Mouse (Mus musculus) hindbrain, embryonic 13.5 days (tissue): ENCODE results near the gene Lin37. TPM values are rescaled to one million over a fixed set of nuclear protein-coding genes. Genes with fewer than 3 reads are reported as not detected.

Experiments
- ATAC-seq: fragments of 200-750 bp; cut with Nextera tagmentation; 2 replicates; pipeline ENCODE4 v1.8.0; 2017; ENCODE audit warnings: moderate TSS enrichment; ENCODE audit not compliant: low FRiP score
- H3K27ac ChIP-seq: fragments of 300-500 bp; sonication (generic); 2 replicates; pipeline ENCODE4 v1.5.1; 2015; ENCODE audit warnings: inconsistent platforms, mild to moderate bottlenecking, moderate library complexity
- H3K27me3 ChIP-seq: fragments of 300-500 bp; sonication (generic); 2 replicates; pipeline ENCODE4 v1.6.1; 2015; ENCODE audit warnings: mild to moderate bottlenecking, inconsistent platforms
- H3K36me3 ChIP-seq: fragments of 300-500 bp; sonication (generic); 2 replicates; pipeline ENCODE4 v1.6.1; 2015; ENCODE audit warnings: mild to moderate bottlenecking, inconsistent platforms
- H3K4me1 ChIP-seq: fragments of 300-500 bp; sonication (generic); replicated peaks from 2 replicates; pipeline ENCODE4 v1.6.1; 2015; ENCODE audit warnings: inconsistent platforms
- H3K4me2 ChIP-seq: fragments of 300-500 bp; sonication (generic); 2 replicates; pipeline ENCODE4 v1.6.1; 2015; ENCODE audit warnings: inconsistent platforms, mild to moderate bottlenecking, moderate library complexity
- H3K4me3 ChIP-seq: fragments of 300-500 bp; sonication (generic); 2 replicates; pipeline ENCODE4 v1.5.1; 2015; ENCODE audit warnings: mild to moderate bottlenecking, inconsistent platforms
- H3K9ac ChIP-seq: fragments of 300-500 bp; sonication (generic); 2 replicates; pipeline ENCODE4 v1.6.1; 2015; ENCODE audit warnings: mild to moderate bottlenecking, inconsistent platforms
- H3K9me3 ChIP-seq: fragments of 300-500 bp; sonication (generic); 2 replicates; pipeline ENCODE4 v1.6.1; 2016; ENCODE audit warnings: inconsistent platforms
- WGBS: fragments of 180-500 bp; shearing (Covaris S2); methylation state at CpG from one replicate; pipeline ENCODE4 v1.1.7; 2015; 5-methylcytosine and 5-hydroxymethylcytosine counted together
- polyA plus RNA-seq: library from polyadenylated mRNA; unstranded; fragments of >200 nt; fragmentation: Nextera tagmentation; extraction: Ambion mirVana; gene quantifications from 2 replicates; pipeline ENCODE4 v1.2.1, GENCODE M21; 2015

Gene Lin37
- polyA plus RNA-seq, 1 experiment from 2014 or later: 57.9 TPM

DNA sequence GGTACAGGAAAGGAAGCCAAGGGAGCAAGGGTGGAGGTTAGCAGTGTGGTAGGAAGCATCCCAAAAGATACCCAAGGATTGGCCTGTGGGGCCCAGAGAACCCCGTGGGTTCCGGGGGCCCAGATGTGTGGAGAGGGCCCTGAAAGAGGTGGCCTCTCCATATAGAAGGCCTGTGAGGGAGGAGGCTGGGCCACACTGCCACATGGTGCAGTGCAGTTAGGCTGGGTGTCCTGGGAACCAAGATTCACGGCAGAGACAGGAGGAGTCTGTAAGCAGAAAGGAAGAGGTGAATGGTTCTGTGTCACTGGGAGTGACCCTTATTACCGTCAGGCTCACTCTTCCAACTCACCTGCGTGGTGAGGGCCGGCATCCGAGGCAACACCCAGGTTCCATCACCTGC, 19.1 kb downstream of the Lin37 start:
- Histone ChIP-seq H3K4me1 (peaks cover 5% of the 10 kb centered on the region), H3K9ac (no peak overlapping the region), H3K27me3 (no peaks in the 10 kb centered on the region), H3K9me3 (no peaks in the 10 kb centered on the region), H3K36me3 (peaks cover 27% of the 10 kb centered on the region), H3K4me3 (no peak overlapping the region), H3K4me2 (no peak overlapping the region), H3K27ac (no peak overlapping the region)
- ATAC-seq: no peak
- WGBS: 88% methylated on average over 7 of the region's 7 CpGs

DNA sequence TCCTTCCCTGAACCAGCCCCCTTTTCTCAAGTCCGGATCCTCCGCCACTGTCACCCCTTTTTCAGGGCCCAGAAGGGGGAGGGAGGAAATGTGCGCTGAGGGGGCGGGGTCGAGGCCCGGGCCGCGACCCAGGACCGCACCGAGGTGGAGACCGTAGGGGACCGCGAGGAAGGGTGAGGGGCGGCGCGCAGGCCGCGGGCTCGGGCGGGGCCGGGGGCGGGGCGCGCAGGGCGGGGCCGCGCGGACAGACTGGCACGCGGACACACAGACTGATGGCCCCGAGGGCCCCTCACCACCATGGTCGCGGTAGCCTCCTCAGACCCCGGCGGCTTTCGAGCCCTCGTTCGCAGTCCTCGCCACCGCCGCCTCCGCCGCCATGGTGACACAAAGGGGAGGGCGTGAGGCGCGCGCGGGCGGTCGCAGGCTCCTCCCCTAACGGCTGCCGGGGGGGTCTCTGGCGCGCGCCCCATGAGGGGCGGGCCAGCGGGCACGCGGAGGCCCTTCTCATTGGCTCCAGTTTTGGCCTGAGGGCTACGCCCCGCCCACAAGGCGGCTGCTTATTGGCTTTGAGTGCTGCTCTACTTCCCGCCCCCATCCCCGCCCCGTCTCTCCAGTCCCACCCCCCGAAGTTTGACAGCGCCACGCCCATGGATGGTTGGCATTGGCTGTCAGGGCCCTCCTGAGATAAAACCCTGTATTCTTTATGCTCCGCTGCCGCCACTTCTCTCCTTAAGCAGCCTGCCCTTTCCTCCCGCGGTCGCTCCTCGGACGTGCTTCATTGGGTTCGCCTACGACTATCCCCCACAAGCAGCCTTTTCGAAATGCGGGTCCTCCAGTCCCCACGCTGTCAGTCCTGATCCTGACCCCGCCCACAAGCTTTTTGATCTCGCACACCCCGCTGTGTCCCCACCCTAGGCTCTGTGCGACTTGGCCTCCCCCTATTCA, 24.7 kb downstream of the Lin37 start, which contains the start of gene Arhgap33:
Arhgap33 (minus strand) TSS at position 428 of the 945 bp plus-strand sequence.
- WGBS: under 1% methylated on average over 75 of the region's 84 CpGs
- peak within 1 kb of the TSS; percentile 93 for H3K9ac ChIP-seq
- H3K4me3 ChIP-seq: peak within 1 kb of the TSS; percentile 75
- peak within 1 kb of the TSS; percentile 95 for H3K27ac ChIP-seq
- H3K4me2 ChIP-seq: peak within 1 kb of the TSS; percentile 91
- H3K9me3 ChIP-seq: no peaks in the 10 kb centered on the region
- no peaks in the 10 kb centered on the region for H3K27me3 ChIP-seq
- peak; percentile 90 for ATAC-seq
- H3K36me3 ChIP-seq: peaks cover 39% of the 10 kb centered on the region
- H3K4me1 ChIP-seq: peaks cover 43% of the 10 kb centered on the region

DNA sequence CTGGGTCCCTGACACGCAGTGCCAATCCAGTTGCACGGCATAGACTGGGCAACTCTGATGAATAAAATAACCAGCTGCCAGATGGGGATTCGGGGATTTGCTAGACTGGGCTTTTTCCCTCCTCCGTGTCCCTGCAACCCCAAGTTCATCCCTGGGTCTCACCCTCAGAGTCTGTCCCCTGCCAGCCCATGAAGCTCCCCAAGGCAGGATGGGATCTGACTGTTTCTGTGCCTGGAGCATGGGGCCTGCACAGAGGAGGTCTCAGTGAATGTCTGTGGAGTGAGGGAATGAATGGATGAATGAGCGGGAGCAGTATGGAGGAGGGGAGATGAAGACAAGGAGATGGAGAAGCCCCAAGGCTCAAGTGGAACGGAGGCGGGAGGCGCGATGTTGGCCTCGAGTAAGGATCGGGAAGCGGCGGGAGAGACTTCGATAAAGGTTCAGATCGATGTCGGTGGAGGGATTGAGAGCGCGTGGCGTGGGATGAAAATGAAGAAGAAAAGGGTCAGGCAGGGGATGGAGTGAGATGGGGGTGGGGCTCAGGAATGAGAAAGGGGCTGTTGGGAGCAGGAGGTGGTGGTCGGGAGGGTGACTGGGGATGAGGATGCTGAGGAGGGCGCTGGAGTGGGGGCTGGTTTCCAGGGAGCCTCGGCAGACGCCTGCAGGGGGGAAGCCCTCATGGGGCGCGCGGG, 25.6 kb downstream of the Lin37 start:
- 3% methylated on average over 26 of the region's 26 CpGs for WGBS
- H3K27me3 ChIP-seq: no peaks in the 10 kb centered on the region
- ATAC-seq: peak; percentile 47

DNA sequence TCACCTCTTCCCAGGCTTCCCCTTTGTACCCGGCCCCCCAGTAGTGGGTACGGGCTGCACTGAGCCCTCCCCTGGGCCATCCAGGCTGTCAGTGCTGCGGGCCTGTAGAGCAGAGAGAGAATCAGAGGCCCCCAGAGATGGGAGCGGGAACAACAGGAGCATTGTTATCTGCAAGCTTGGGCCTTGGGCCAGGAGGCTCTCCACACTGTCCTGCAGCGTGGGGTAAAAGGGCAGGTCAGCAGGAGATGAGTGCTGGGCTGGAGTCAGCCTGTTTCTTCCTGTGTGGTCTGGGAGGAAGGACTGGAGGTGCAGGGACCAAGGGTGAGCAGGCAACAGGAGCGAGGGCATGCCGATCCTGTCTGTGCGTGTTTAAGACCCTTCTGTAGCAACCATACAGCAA, 26.7 kb downstream of the Lin37 start:
- no peaks in the 10 kb centered on the region for H3K9me3 ChIP-seq
- peak overlapping the region; percentile 93 for H3K9ac ChIP-seq
- WGBS: 4% methylated on average over 8 of the region's 8 CpGs
- H3K4me1 ChIP-seq: peaks cover 47% of the 10 kb centered on the region
- ATAC-seq: no peak
- H3K4me3 ChIP-seq: peak overlapping the region; percentile 75
- H3K36me3 ChIP-seq: peaks cover 52% of the 10 kb centered on the region
- H3K4me2 ChIP-seq: peak overlapping the region; percentile 91
- H3K27ac ChIP-seq: peak overlapping the region; percentile 95; the same call in 1 of the 2 replicates
- no peaks in the 10 kb centered on the region for H3K27me3 ChIP-seq

More for the DNA sequence above, 25.6 kb downstream of the Lin37 start:
- H3K36me3 ChIP-seq: peaks cover 40% of the 10 kb centered on the region
- peaks cover 43% of the 10 kb centered on the region for H3K4me1 ChIP-seq
- no peaks in the 10 kb centered on the region for H3K9me3 ChIP-seq
- H3K4me2 ChIP-seq: peak overlapping the region; percentile 91
- H3K4me3 ChIP-seq: peak overlapping the region; percentile 75
- peak overlapping the region; percentile 93 for H3K9ac ChIP-seq
- peak overlapping the region; percentile 95 for H3K27ac ChIP-seq

DNA sequence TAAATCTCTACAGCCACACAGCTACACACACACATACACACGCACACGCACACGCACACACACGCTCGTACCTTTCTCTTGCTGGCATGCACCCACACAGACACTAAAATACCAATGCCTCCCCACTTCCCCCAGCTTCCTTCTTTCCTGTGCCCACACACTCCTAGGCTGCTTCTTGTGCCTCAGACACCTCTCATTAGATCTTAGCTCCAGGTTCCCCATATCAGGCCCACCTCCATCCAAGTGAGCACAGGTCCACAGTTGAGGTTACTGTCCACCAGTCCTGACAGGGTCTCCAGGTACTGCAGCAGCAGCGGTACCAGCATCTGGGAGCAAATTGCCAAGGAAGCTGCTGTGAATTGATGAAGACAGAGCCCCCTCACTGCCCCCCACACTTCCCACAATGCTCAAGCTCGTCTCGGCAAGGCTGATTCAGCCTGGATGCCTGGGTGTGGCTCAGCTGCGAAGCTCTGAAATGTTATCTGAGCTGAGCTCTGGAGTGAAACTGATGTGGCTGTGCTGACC, 28.3 kb downstream of the Lin37 start:
- Histone ChIP-seq H3K4me2 (peak overlapping the region; percentile 91), H3K36me3 (peaks cover 68% of the 10 kb centered on the region), H3K27me3 (no peaks in the 10 kb centered on the region), H3K27ac (no peak overlapping the region), H3K9ac (peak overlapping the region; percentile 93), H3K4me1 (peaks cover 53% of the 10 kb centered on the region), H3K9me3 (no peaks in the 10 kb centered on the region), H3K4me3 (peak overlapping the region; percentile 75)
- no peak for ATAC-seq
- 86% methylated on average over 9 of the region's 9 CpGs for WGBS

- Histone ChIP-seq H3K27ac (no peak overlapping the region), H3K36me3 (peaks cover 94% of the 10 kb centered on the region), H3K27me3 (no peaks in the 10 kb centered on the region), H3K4me2 (no peak overlapping the region), H3K9ac (0 out of 2 replicates have a peak overlapping the region, but pooled peaks have one; percentile 53), H3K4me3 (no peak overlapping the region), H3K9me3 (no peaks in the 10 kb centered on the region), H3K4me1 (peaks cover 32% of the 10 kb centered on the region)
- 80% methylated on average over 14 of the region's 14 CpGs for WGBS
- ATAC-seq: no peak
Observed at GRCm38 (mm10) chr7:30526981-30527380, 32.7 kb downstream of the Lin37 start.

- 31% methylated on average over 17 of the region's 17 CpGs for WGBS
- Histone ChIP-seq H3K4me2 (0 out of 2 replicates have a peak overlapping the region, but pooled peaks have one; percentile 4), H3K9ac (peak overlapping the region; percentile 53; the same call in 1 of the 2 replicates)
Observed at GRCm38 (mm10) chr7:30526399-30526798, 33.2 kb downstream of the Lin37 start.

DNA sequence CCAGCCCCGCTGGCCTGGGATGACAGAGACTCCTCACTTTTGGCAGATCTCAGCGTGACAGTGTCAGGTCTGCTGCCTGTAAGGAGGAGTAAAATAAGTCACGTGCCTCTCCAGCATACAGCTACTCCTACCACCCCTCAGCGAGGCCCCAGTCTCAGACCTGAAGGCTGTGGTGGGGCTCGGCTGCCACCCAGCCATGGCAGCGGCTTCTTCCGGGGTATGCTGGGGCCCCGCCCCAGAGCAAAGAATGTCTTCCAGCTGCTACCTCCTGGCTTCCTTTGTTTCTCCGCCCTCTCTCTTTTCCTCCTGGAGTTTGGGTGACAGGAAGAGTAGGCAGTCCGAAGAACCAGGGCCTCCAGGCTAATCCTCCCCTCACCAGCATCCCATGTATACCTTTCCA, 33.7 kb downstream of the Lin37 start:
- 0 out of 2 replicates have a peak overlapping the region, but pooled peaks have one; percentile 53 for H3K9ac ChIP-seq
- no peaks in the 10 kb centered on the region for H3K27me3 ChIP-seq
- 38% methylated on average over 10 of the region's 10 CpGs for WGBS
- H3K4me3 ChIP-seq: no peak overlapping the region
- H3K36me3 ChIP-seq: peaks cover 84% of the 10 kb centered on the region
- H3K4me1 ChIP-seq: peaks cover 22% of the 10 kb centered on the region
- ATAC-seq: no peak
- no peak overlapping the region for H3K27ac ChIP-seq
- no peaks in the 10 kb centered on the region for H3K9me3 ChIP-seq
- no peak overlapping the region for H3K4me2 ChIP-seq

More at GRCm38 (mm10) chr7:30526399-30526798, 33.2 kb downstream of the Lin37 start:
- H3K27me3 ChIP-seq: no peaks in the 10 kb centered on the region
- H3K36me3 ChIP-seq: peaks cover 88% of the 10 kb centered on the region
- H3K9me3 ChIP-seq: no peaks in the 10 kb centered on the region
- no peak for ATAC-seq
- no peak overlapping the region for H3K27ac ChIP-seq
- H3K4me1 ChIP-seq: peaks cover 26% of the 10 kb centered on the region
- no peak overlapping the region for H3K4me3 ChIP-seq

GRCm38 (mm10) chr7:30524487-30524886, 35.2 kb downstream of the Lin37 start:
- Histone ChIP-seq H3K27me3 (no peaks in the 10 kb centered on the region), H3K4me3 (no peak overlapping the region), H3K27ac (no peak overlapping the region), H3K9me3 (no peaks in the 10 kb centered on the region), H3K4me2 (no peak overlapping the region), H3K9ac (no peak overlapping the region; the same call in 1 of the 2 replicates), H3K36me3 (peaks cover 69% of the 10 kb centered on the region), H3K4me1 (peaks cover 25% of the 10 kb centered on the region)
- ATAC-seq: no peak
- WGBS: 78% methylated on average over 6 of the region's 6 CpGs

DNA sequence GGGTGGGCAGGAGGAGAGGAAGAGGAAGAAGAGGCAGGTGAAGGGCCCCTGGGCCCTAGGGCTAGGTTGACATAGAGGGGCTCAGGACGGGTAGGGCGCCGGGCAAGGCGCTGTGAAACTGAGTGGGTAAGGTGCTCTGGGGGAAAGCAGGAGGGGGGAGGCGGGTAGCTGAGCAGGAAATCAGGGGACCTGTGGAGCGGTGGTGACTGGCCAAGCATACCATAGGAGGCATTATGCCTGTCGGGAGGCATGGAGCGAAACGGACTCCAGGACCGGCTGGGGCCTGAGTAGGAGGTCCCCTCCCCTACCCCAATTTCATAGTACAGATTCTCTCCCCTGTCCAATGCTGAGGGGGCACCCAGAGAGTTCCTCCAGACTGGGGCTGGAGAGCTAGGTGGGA, 36.8 kb downstream of the Lin37 start:
- H3K27ac ChIP-seq: no peak overlapping the region
- H3K27me3 ChIP-seq: no peaks in the 10 kb centered on the region
- H3K4me2 ChIP-seq: no peak overlapping the region
- H3K36me3 ChIP-seq: peaks cover 53% of the 10 kb centered on the region
- ATAC-seq: no peak
- H3K4me1 ChIP-seq: peaks cover 22% of the 10 kb centered on the region
- H3K4me3 ChIP-seq: no peak overlapping the region
- H3K9me3 ChIP-seq: no peaks in the 10 kb centered on the region
- 82% methylated on average over 10 of the region's 10 CpGs for WGBS
- no peak overlapping the region; the same call in 1 of the 2 replicates for H3K9ac ChIP-seq

- H3K9ac ChIP-seq: peak overlapping the region; percentile 49; the same call in 1 of the 2 replicates
- H3K9me3 ChIP-seq: no peaks in the 10 kb centered on the region
- no peaks in the 10 kb centered on the region for H3K27me3 ChIP-seq
- 77% methylated on average over 5 of the region's 5 CpGs for WGBS
- peaks cover 11% of the 10 kb centered on the region for H3K4me1 ChIP-seq
- no peak overlapping the region; the same call in 1 of the 2 replicates for H3K27ac ChIP-seq
- H3K4me3 ChIP-seq: no peak overlapping the region
- ATAC-seq: peak; percentile 18; the same call in 1 of the 2 replicates
- H3K4me2 ChIP-seq: no peak overlapping the region
- peaks cover 33% of the 10 kb centered on the region for H3K36me3 ChIP-seq
Observed at GRCm38 (mm10) chr7:30520856-30521255, 38.8 kb downstream of the Lin37 start.

DNA sequence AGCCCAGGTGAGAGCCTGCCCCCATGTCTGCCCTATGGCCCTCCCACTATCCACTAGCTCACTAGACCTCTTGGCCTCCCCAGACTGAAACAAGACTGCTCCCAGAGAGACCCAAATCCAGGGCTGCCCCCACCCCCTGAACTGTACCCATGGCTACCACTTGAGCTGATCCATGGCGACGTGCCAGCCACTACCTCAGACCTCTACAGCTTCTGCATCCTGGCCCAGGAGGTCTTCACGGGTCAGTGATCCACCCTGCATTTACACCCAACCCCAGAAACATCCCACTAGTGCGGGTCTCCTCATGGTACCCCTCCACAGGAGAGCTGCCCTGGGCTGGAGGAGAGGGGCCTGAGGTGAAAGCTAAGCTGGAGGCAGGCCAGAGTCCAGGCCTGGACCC, 39.2 kb downstream of the Lin37 start:
- H3K4me3 ChIP-seq: no peak overlapping the region
- peaks cover 28% of the 10 kb centered on the region for H3K36me3 ChIP-seq
- H3K27me3 ChIP-seq: no peaks in the 10 kb centered on the region
- WGBS: 57% methylated on average over 4 of the region's 4 CpGs
- 0 out of 2 replicates have a peak, but pooled peaks have one; percentile 3 for ATAC-seq
- H3K4me2 ChIP-seq: no peak overlapping the region
- H3K27ac ChIP-seq: no peak overlapping the region
- peak overlapping the region; percentile 46; the same call in 1 of the 2 replicates for H3K9ac ChIP-seq
- H3K9me3 ChIP-seq: no peaks in the 10 kb centered on the region
- H3K4me1 ChIP-seq: peaks cover 8% of the 10 kb centered on the region
